Mouse (Mus musculus) adipose tissue, adult 10 weeks (tissue): ENCODE results near the gene Scml4. TPM values are rescaled to one million over a fixed set of nuclear protein-coding genes. Genes with fewer than 3 reads are reported as not detected.

Experiments
- polyA plus RNA-seq: library from polyadenylated mRNA; stranded (reverse); fragments of 350-450 nt; fragmentation: Illumina TruSeq; extraction: RNeasy Lipid Tissue Mini Kit (QIAGEN cat#74804); gene quantifications from one replicate; pipeline ENCODE4 v1.2.3, GENCODE M21; 2014; ENCODE audit warnings: low read depth, low replicate concordance

The Scml4 gene
- polyA plus RNA-seq = 8.2 TPM

DNA sequence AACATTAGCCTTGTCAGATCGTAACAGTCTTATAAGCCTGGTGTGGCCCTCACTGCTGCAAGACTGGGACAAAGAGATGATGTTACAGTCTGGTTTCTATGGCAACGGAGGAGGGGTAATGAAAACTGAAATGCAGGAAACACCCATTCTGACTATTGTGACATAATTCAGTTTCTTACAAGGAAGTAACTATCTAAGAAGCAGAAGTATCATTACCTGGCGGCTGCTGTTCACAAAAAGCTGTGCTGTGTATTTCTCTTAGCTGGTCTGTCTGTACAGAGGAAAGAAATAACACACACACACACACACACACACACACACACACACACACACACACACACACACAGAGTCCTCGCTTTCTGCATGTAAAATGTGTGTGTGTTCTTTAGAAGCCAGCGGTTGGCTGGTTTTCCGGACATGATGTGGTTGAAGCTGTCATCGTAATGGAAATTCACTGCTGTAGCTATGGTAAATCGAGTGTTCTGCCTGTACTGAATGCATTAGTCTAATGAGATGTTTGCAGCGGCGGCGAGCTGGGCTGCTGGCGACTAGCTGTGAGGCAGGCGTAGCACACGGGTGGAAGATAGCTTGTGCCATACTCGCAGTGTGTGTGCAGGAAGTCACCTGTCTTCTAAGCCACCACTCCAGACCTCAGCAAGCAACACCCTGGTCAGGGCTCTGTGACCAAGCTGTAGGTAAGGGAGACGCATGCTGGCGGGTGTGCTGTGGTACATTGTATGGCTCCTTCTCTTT is at the start of gene Scml4:
Scml4 (plus strand) TSS at position 212 of the 753 bp plus-strand sequence.

Other genes starting within 250 kb of the Scml4 start
- 67.4 TPM for gene Sec63, start 98.9 kb upstream of the Scml4 start, polyA plus RNA-seq